Mouse (Mus musculus) embryonic stem cell, embryonic (primary cell): ENCODE data around the gene Cldn24.
"Not testable (repeated sequence)": the region's sequence is repeated elsewhere in the genome, so short reads cannot be mapped to it uniquely, and the experiment has no call there.

ENCODE experiments used
- CTCF ChIA-PET, 4 experiments: fragments of 300-600 bp in 2 of 4; fragments of 350-600 bp in 2 of 4; sonication (Branson Sonifier 250); formaldehyde crosslinking; loops; one replicate each; lab custom pipeline; 2022; ENCODE audit warnings: inconsistent platforms in 2 of 4; lab: Charles Lee
- POLR2A ChIA-PET, 4 experiments: fragments of 300-600 bp in 2 of 4; fragments of 350-600 bp in 2 of 4; sonication (Branson Sonifier 250); formaldehyde crosslinking; loops; one replicate each; lab custom pipeline; 2022; ENCODE audit warnings: antibody characterized with exemption in 4 of 4, inconsistent platforms in 1 of 4; lab: Charles Lee

The Cldn24 gene

GRCm38 (mm10) chr8:47820914-47821772 lies 800 bp upstream of the Cldn24 start:
- POLR2A ChIA-PET = interaction anchor here in 2 of 4 experiments (1.1 to 1.2 kb wide), 3 partner anchors 11 to 107 kb away, joined by 3 read pairs; partner anchors contain the start of gene Cdkn2aip (in 1 of the 2)
- CTCF ChIA-PET = interaction anchor here in 1 of 4 experiments (0.6 kb wide), 1 partner anchor 69 kb away, joined by 3 read pairs; no protein-coding TSS in a partner anchor

GRCm38 (mm10) chr8:47822541-47822940 lies 598 bp downstream of the Cldn24 start:
- CTCF ChIA-PET = not testable (repeated sequence)
- POLR2A ChIA-PET = interaction anchor here in 1 of 4 experiments (1.2 kb wide), 1 partner anchor 79 kb away, joined by 3 read pairs; no protein-coding TSS in a partner anchor

- ChIA-PET POLR2A (interaction anchor here in 2 of 4 experiments (0.6 to 1.2 kb wide), 6 partner anchors 11 to 102 kb away, joined by 3 to 8 read pairs (median 3); no protein-coding TSS in a partner anchor), CTCF (interaction anchor here in 2 of 4 experiments (0.7 to 1.7 kb wide), 2 partner anchors 19 to 270 kb away, joined by 5 to 7 read pairs; no protein-coding TSS in a partner anchor)
These were observed 1.8 kb downstream of the Cldn24 start for GRCm38 (mm10) chr8:47823777-47824176.

- POLR2A ChIA-PET = interaction anchor here in 2 of 4 experiments (0.6 to 1.2 kb wide), 5 partner anchors 10 to 66 kb away, joined by 3 to 8 read pairs (median 3); no protein-coding TSS in a partner anchor
- CTCF ChIA-PET = interaction anchor here in 1 of 4 experiments (1.7 kb wide), 1 partner anchor 19 kb away, joined by 5 read pairs; no protein-coding TSS in a partner anchor
These were observed 2.2 kb downstream of the Cldn24 start, which contains the start of gene Cldn22 for GRCm38 (mm10) chr8:47824182-47824581. TSS of gene Cldn22 (plus strand) at chr8:47824482.

GRCm38 (mm10) chr8:47825596-47825995 lies 3.7 kb downstream of the Cldn24 start:
- ChIA-PET CTCF (interaction anchor here (0.7 to 1.0 kb wide), 4 partner anchors 18 to 191 kb away, joined by 3 read pairs; no protein-coding TSS in a partner anchor), POLR2A (interaction anchor here in 2 of 4 experiments (0.8 to 1.3 kb wide), 3 partner anchors 9 to 20 kb away, joined by 3 to 5 read pairs (median 3); no protein-coding TSS in a partner anchor)

- ChIA-PET CTCF (interaction anchor here in 2 of 4 experiments (1.0 to 1.1 kb wide), 2 partner anchors 84 kb away, joined by 3 read pairs; no protein-coding TSS in a partner anchor), POLR2A (interaction anchor here in 1 of 4 experiments (1.9 kb wide), 1 partner anchor 83 kb away, joined by 6 read pairs; no protein-coding TSS in a partner anchor)
These were observed 5.0 kb downstream of the Cldn24 start for GRCm38 (mm10) chr8:47826911-47827310.

- ChIA-PET CTCF (interaction anchor here in 1 of 4 experiments (1.6 kb wide), 1 partner anchor 10 kb away, joined by 4 read pairs; no protein-coding TSS in a partner anchor), POLR2A (no interaction called here)
These were observed 10.7 kb downstream of the Cldn24 start for GRCm38 (mm10) chr8:47832616-47833015.

GRCm38 (mm10) chr8:47833944-47834343 lies 12.0 kb downstream of the Cldn24 start:
- ChIA-PET CTCF (interaction anchor here in 3 of 4 experiments (0.6 to 1.6 kb wide), 5 partner anchors 9 to 1425 kb away, joined by 3 to 5 read pairs (median 3); no protein-coding TSS in a partner anchor), POLR2A (interaction anchor here in 3 of 4 experiments (0.5 to 2.2 kb wide), 6 partner anchors 9 to 168 kb away, joined by 3 to 7 read pairs (median 4); no protein-coding TSS in a partner anchor)

GRCm38 (mm10) chr8:47843063-47843462 lies 21.1 kb downstream of the Cldn24 start:
- POLR2A ChIA-PET = interaction anchor here in 3 of 4 experiments (0.5 to 2.8 kb wide), 17 partner anchors 9 to 303 kb away, joined by 3 to 9 read pairs (median 3); partner anchors contain the start of genes Cdkn2aip (in 1 of the 3) and Cldn22 (in 1 of the 3)
- CTCF ChIA-PET = interaction anchor here (0.6 to 3.0 kb wide), 30 partner anchors 9 to 174 kb away, joined by 3 to 23 read pairs (median 4); partner anchors contain the start of gene Cldn22 (in 1 of the 4)

GRCm38 (mm10) chr8:47843651-47844050 lies 21.7 kb downstream of the Cldn24 start:
- ChIA-PET POLR2A (interaction anchor here in 3 of 4 experiments (0.6 to 2.8 kb wide), 15 partner anchors 8 to 144 kb away, joined by 3 to 9 read pairs (median 4); no protein-coding TSS in a partner anchor), CTCF (interaction anchor here (0.6 to 3.0 kb wide), 29 partner anchors 9 to 173 kb away, joined by 3 to 23 read pairs (median 5); partner anchors contain the start of gene Cldn22 (in 1 of the 4))

- CTCF ChIA-PET = interaction anchor here in 3 of 4 experiments (0.7 to 1.5 kb wide), 6 partner anchors 9 to 171 kb away, joined by 3 to 4 read pairs (median 3); no protein-coding TSS in a partner anchor
- POLR2A ChIA-PET = interaction anchor here in 3 of 4 experiments (0.5 to 1.6 kb wide), 9 partner anchors 12 to 134 kb away, joined by 3 to 7 read pairs (median 3); no protein-coding TSS in a partner anchor
These were observed 24.0 kb downstream of the Cldn24 start for GRCm38 (mm10) chr8:47845956-47846355.

- ChIA-PET POLR2A (no interaction called here), CTCF (interaction anchor here (0.6 to 1.5 kb wide), 4 partner anchors 104 to 174 kb away, joined by 3 to 4 read pairs (median 4); no protein-coding TSS in a partner anchor)
These were observed 25.2 kb downstream of the Cldn24 start for GRCm38 (mm10) chr8:47847161-47847560.

- ChIA-PET CTCF (interaction anchor here in 3 of 4 experiments (0.6 to 1.5 kb wide), 4 partner anchors 105 to 269 kb away, joined by 3 to 4 read pairs (median 4); no protein-coding TSS in a partner anchor), POLR2A (no interaction called here)
These were observed 26.0 kb downstream of the Cldn24 start for GRCm38 (mm10) chr8:47847931-47848330.

- ChIA-PET POLR2A (interaction anchor here in 2 of 4 experiments (0.6 to 2.1 kb wide), 6 partner anchors 16 to 137 kb away, joined by 3 to 6 read pairs (median 4); no protein-coding TSS in a partner anchor), CTCF (interaction anchor here (0.5 to 2.7 kb wide), 24 partner anchors 9 to 369 kb away, joined by 3 to 13 read pairs (median 3); no protein-coding TSS in a partner anchor)
These were observed 27.9 kb downstream of the Cldn24 start for GRCm38 (mm10) chr8:47849842-47850241.

GRCm38 (mm10) chr8:47851824-47852502 lies 30.0 kb downstream of the Cldn24 start:
- POLR2A ChIA-PET = interaction anchor here in 2 of 4 experiments (0.5 to 2.1 kb wide), 4 partner anchors 9 to 24 kb away, joined by 4 to 6 read pairs (median 4); no protein-coding TSS in a partner anchor

GRCm38 (mm10) chr8:47852737-47853136 lies 30.8 kb downstream of the Cldn24 start:
- ChIA-PET POLR2A (interaction anchor here in 2 of 4 experiments (0.6 to 2.0 kb wide), 5 partner anchors 9 to 122 kb away, joined by 4 to 6 read pairs (median 4); no protein-coding TSS in a partner anchor), CTCF (interaction anchor here (0.5 to 2.3 kb wide), 8 partner anchors 9 to 234 kb away, joined by 3 to 10 read pairs (median 4); no protein-coding TSS in a partner anchor)

More at GRCm38 (mm10) chr8:47851824-47852502, 30.0 kb downstream of the Cldn24 start:
- CTCF ChIA-PET = interaction anchor here (0.5 to 2.7 kb wide), 13 partner anchors 9 to 384 kb away, joined by 3 to 13 read pairs (median 4); no protein-coding TSS in a partner anchor
